Mouse (Mus musculus): ENCODE data around the gene Ubac1. TPM values are rescaled to one million over a fixed set of nuclear protein-coding genes. Genes with fewer than 3 reads are reported as not detected.

The Ubac1 gene
- total and polyA plus RNA-seq, 3 experiments: 41.3 to 110 (median 99.1) TPM

- DNase-seq (ENCODE audit: low spot score): no peak
- H3K27me3 ChIP-seq (ENCODE audit: insufficient read depth, low read length): peaks cover 69% of the 10 kb centered on the region
- TF ChIP-seq TAL1 (conservative IDR thresholded peaks at IDR 0.05; ENCODE audit: low read depth, low read length) (no peak), GATA2 (IDR thresholded peaks at IDR 0.05; ENCODE audit: borderline replicate concordance, low read depth, low read length) (no peak), POLR2AphosphoS5 (IDR thresholded peaks at IDR 0.05; ENCODE audit: insufficient replicate concordance, low read depth, low read length) (no peak), CTCF (IDR thresholded peaks at IDR 0.05; ENCODE audit: low read depth, low read length) (no peak), GATA1 (IDR thresholded peaks at IDR 0.05; ENCODE audit: borderline replicate concordance, low read length) (no peak)
These were observed 27.3 kb upstream of the Ubac1 start for GRCm38 (mm10) chr2:26048816-26049215.

GRCm38 (mm10) chr2:26044216-26044615, 22.7 kb upstream of the Ubac1 start:
- no peaks in the 10 kb centered on the region for H3K4me1 ChIP-seq (ENCODE audit: insufficient read depth, low read depth, low read length)
- no peaks in the 10 kb centered on the region for H3K9me3 ChIP-seq (replicated peaks)
- no peak for TF ChIP-seq GATA2 (IDR thresholded peaks at IDR 0.05; ENCODE audit: borderline replicate concordance, low read depth, low read length)
- no peak for TF ChIP-seq GATA1 (IDR thresholded peaks at IDR 0.05; ENCODE audit: borderline replicate concordance, low read length)
- TF ChIP-seq POLR2AphosphoS5 (IDR thresholded peaks at IDR 0.05; ENCODE audit: insufficient replicate concordance, low read depth, low read length): no peak
- TF ChIP-seq CTCF (IDR thresholded peaks at IDR 0.05; ENCODE audit: low read depth, low read length): no peak
- TF ChIP-seq TAL1 (conservative IDR thresholded peaks at IDR 0.05; ENCODE audit: low read depth, low read length): no peak
- peaks cover 64% of the 10 kb centered on the region for H3K27me3 ChIP-seq (ENCODE audit: insufficient read depth, low read length)
- no peak overlapping the region for H3K4me3 ChIP-seq (ENCODE audit: low read depth, low read length)
- no peaks in the 10 kb centered on the region for H3K36me3 ChIP-seq (replicated peaks)
- no peak for DNase-seq (ENCODE audit: low spot score)
- no peak for ATAC-seq (ENCODE audit: extremely low read depth, insufficient number of reproducible peaks, low FRiP score, poor library complexity, severe bottlenecking)

More at GRCm38 (mm10) chr2:26048816-26049215, 27.3 kb upstream of the Ubac1 start:
- Histone ChIP-seq H3K9me3 (replicated peaks) (no peaks in the 10 kb centered on the region), H3K4me3 (ENCODE audit: low read depth, low read length) (no peak overlapping the region), H3K4me1 (ENCODE audit: insufficient read depth, low read depth, low read length) (no peaks in the 10 kb centered on the region), H3K36me3 (replicated peaks) (no peaks in the 10 kb centered on the region)
- no peak for ATAC-seq (ENCODE audit: extremely low read depth, insufficient number of reproducible peaks, low FRiP score, poor library complexity, severe bottlenecking)

- H3K9me3 ChIP-seq (replicated peaks): no peaks in the 10 kb centered on the region
- no peak for TF ChIP-seq TAL1 (conservative IDR thresholded peaks at IDR 0.05; ENCODE audit: low read depth, low read length)
- TF ChIP-seq GATA1 (IDR thresholded peaks at IDR 0.05; ENCODE audit: borderline replicate concordance, low read length): no peak
- TF ChIP-seq POLR2AphosphoS5 (IDR thresholded peaks at IDR 0.05; ENCODE audit: insufficient replicate concordance, low read depth, low read length): no peak
- no peak for TF ChIP-seq GATA2 (IDR thresholded peaks at IDR 0.05; ENCODE audit: borderline replicate concordance, low read depth, low read length)
- no peak for TF ChIP-seq CTCF (IDR thresholded peaks at IDR 0.05; ENCODE audit: low read depth, low read length)
- DNase-seq (ENCODE audit: low spot score): no peak
- H3K27me3 ChIP-seq (ENCODE audit: insufficient read depth, low read length): peaks cover 61% of the 10 kb centered on the region
- ATAC-seq (ENCODE audit: extremely low read depth, insufficient number of reproducible peaks, low FRiP score, poor library complexity, severe bottlenecking): no peak
- H3K4me1 ChIP-seq (ENCODE audit: insufficient read depth, low read depth, low read length): no peaks in the 10 kb centered on the region
- H3K36me3 ChIP-seq (replicated peaks): no peaks in the 10 kb centered on the region
- H3K4me3 ChIP-seq (ENCODE audit: low read depth, low read length): no peak overlapping the region
These were observed 21.1 kb upstream of the Ubac1 start for GRCm38 (mm10) chr2:26042603-26043002.

- DNase-seq (ENCODE audit: low spot score): no peak
- no peaks in the 10 kb centered on the region for H3K4me1 ChIP-seq (ENCODE audit: insufficient read depth, low read depth, low read length)
- TF ChIP-seq GATA1 (IDR thresholded peaks at IDR 0.05; ENCODE audit: borderline replicate concordance, low read length) (no peak), POLR2AphosphoS5 (IDR thresholded peaks at IDR 0.05; ENCODE audit: insufficient replicate concordance, low read depth, low read length) (no peak), CTCF (IDR thresholded peaks at IDR 0.05; ENCODE audit: low read depth, low read length) (no peak), TAL1 (conservative IDR thresholded peaks at IDR 0.05; ENCODE audit: low read depth, low read length) (no peak), GATA2 (IDR thresholded peaks at IDR 0.05; ENCODE audit: borderline replicate concordance, low read depth, low read length) (no peak)
- peaks cover 61% of the 10 kb centered on the region for H3K27me3 ChIP-seq (ENCODE audit: insufficient read depth, low read length)
- no peak for ATAC-seq (ENCODE audit: extremely low read depth, insufficient number of reproducible peaks, low FRiP score, poor library complexity, severe bottlenecking)
- no peaks in the 10 kb centered on the region for H3K36me3 ChIP-seq (replicated peaks)
- no peaks in the 10 kb centered on the region for H3K9me3 ChIP-seq (replicated peaks)
- no peak overlapping the region for H3K4me3 ChIP-seq (ENCODE audit: low read depth, low read length)
These were observed 19.7 kb upstream of the Ubac1 start for GRCm38 (mm10) chr2:26041163-26041810.

GRCm38 (mm10) chr2:26039951-26040350, 18.4 kb upstream of the Ubac1 start:
- H3K4me1 ChIP-seq (ENCODE audit: insufficient read depth, low read depth, low read length): no peaks in the 10 kb centered on the region
- no peaks in the 10 kb centered on the region for H3K9me3 ChIP-seq (replicated peaks)
- no peak for DNase-seq (ENCODE audit: low spot score)
- no peak for ATAC-seq (ENCODE audit: extremely low read depth, insufficient number of reproducible peaks, low FRiP score, poor library complexity, severe bottlenecking)
- H3K36me3 ChIP-seq (replicated peaks): no peaks in the 10 kb centered on the region
- peaks cover 57% of the 10 kb centered on the region for H3K27me3 ChIP-seq (ENCODE audit: insufficient read depth, low read length)
- no peak overlapping the region for H3K4me3 ChIP-seq (ENCODE audit: low read depth, low read length)
- TF ChIP-seq CTCF (IDR thresholded peaks at IDR 0.05; ENCODE audit: low read depth, low read length): no peak

- Histone ChIP-seq H3K4me3 (ENCODE audit: low read depth, low read length) (no peak overlapping the region), H3K9me3 (replicated peaks) (no peaks in the 10 kb centered on the region), H3K36me3 (replicated peaks) (no peaks in the 10 kb centered on the region), H3K27me3 (ENCODE audit: insufficient read depth, low read length) (peaks cover 50% of the 10 kb centered on the region), H3K4me1 (ENCODE audit: insufficient read depth, low read depth, low read length) (no peaks in the 10 kb centered on the region)
- no peak for TF ChIP-seq GATA2 (IDR thresholded peaks at IDR 0.05; ENCODE audit: borderline replicate concordance, low read depth, low read length)
- TF ChIP-seq GATA1 (IDR thresholded peaks at IDR 0.05; ENCODE audit: borderline replicate concordance, low read length): no peak
- no peak for TF ChIP-seq POLR2AphosphoS5 (IDR thresholded peaks at IDR 0.05; ENCODE audit: insufficient replicate concordance, low read depth, low read length)
- TF ChIP-seq TAL1 (conservative IDR thresholded peaks at IDR 0.05; ENCODE audit: low read depth, low read length): no peak
- no peak for TF ChIP-seq CTCF (IDR thresholded peaks at IDR 0.05; ENCODE audit: low read depth, low read length)
- DNase-seq (ENCODE audit: low spot score): no peak
- no peak for ATAC-seq (ENCODE audit: extremely low read depth, insufficient number of reproducible peaks, low FRiP score, poor library complexity, severe bottlenecking)
These were observed 15.8 kb upstream of the Ubac1 start for GRCm38 (mm10) chr2:26037386-26037785.
